Mouse (Mus musculus): ENCODE measurements around the gene Gm17019. TPM values are rescaled to one million over a fixed set of nuclear protein-coding genes. Genes with fewer than 3 reads are reported as not detected.
"Not testable (repeated sequence)": the region's sequence is repeated elsewhere in the genome, so short reads cannot be mapped to it uniquely, and the experiment has no call there.

The Gm17019 gene
- polyA plus RNA-seq, 1 experiment = not detected

- not testable (repeated sequence) for H3K36me3 ChIP-seq (replicated peaks; ENCODE audit: low read length); H3K4me3 ChIP-seq (replicated peaks); H3K9me3 ChIP-seq; H3K4me1 ChIP-seq; H3K27me3 ChIP-seq (replicated peaks)
Measured at GRCm38 (mm10) chr5:15005584-15005983, 27.2 kb downstream of the Gm17019 start.

GRCm38 (mm10) chr5:15004569-15005562 lies 27.9 kb downstream of the Gm17019 start:
- H3K27me3 ChIP-seq (replicated peaks); H3K4me3 ChIP-seq (replicated peaks); H3K4me1 ChIP-seq; H3K9me3 ChIP-seq; H3K36me3 ChIP-seq (replicated peaks; ENCODE audit: low read length): not testable (repeated sequence)

- not testable (repeated sequence) for H3K4me3 ChIP-seq (replicated peaks); H3K4me1 ChIP-seq; H3K27me3 ChIP-seq (replicated peaks); H3K36me3 ChIP-seq (replicated peaks; ENCODE audit: low read length)
- H3K9me3 ChIP-seq = peaks cover 11% of the 10 kb centered on the region
Measured at GRCm38 (mm10) chr5:14998077-14998476, 34.7 kb downstream of the Gm17019 start.

GRCm38 (mm10) chr5:14997556-14997955 lies 35.2 kb downstream of the Gm17019 start:
- H3K4me1 ChIP-seq = not testable (repeated sequence)

GRCm38 (mm10) chr5:14996670-14997249 lies 36.0 kb downstream of the Gm17019 start:
- not testable (repeated sequence) for H3K36me3 ChIP-seq (replicated peaks; ENCODE audit: low read length)

More at GRCm38 (mm10) chr5:14997556-14997955, 35.2 kb downstream of the Gm17019 start:
- not testable (repeated sequence) for H3K4me3 ChIP-seq (replicated peaks); H3K27me3 ChIP-seq (replicated peaks); H3K36me3 ChIP-seq (replicated peaks; ENCODE audit: low read length); H3K9me3 ChIP-seq

GRCm38 (mm10) chr5:14994124-14994523 lies 38.7 kb downstream of the Gm17019 start:
- not testable (repeated sequence) for H3K36me3 ChIP-seq (replicated peaks; ENCODE audit: low read length); H3K4me3 ChIP-seq (replicated peaks); H3K9me3 ChIP-seq; H3K27me3 ChIP-seq (replicated peaks); H3K4me1 ChIP-seq

More at GRCm38 (mm10) chr5:14996670-14997249, 36.0 kb downstream of the Gm17019 start:
- not testable (repeated sequence) for H3K4me1 ChIP-seq; H3K9me3 ChIP-seq; H3K27me3 ChIP-seq (replicated peaks); H3K4me3 ChIP-seq (replicated peaks)

GRCm38 (mm10) chr5:14990375-14991158 lies 42.2 kb downstream of the Gm17019 start:
- not testable (repeated sequence) for H3K4me1 ChIP-seq; H3K9me3 ChIP-seq; H3K4me3 ChIP-seq (replicated peaks); H3K27me3 ChIP-seq (replicated peaks); H3K36me3 ChIP-seq (replicated peaks; ENCODE audit: low read length)

- not testable (repeated sequence) for H3K4me3 ChIP-seq (replicated peaks); H3K27me3 ChIP-seq (replicated peaks); H3K4me1 ChIP-seq; H3K36me3 ChIP-seq (replicated peaks; ENCODE audit: low read length); H3K9me3 ChIP-seq
Measured at GRCm38 (mm10) chr5:14986649-14987387, 46.0 kb downstream of the Gm17019 start.

Other genes with a start within 250 kb of the Gm17019 start
- gene Gm9758, start 118.1 kb downstream of the Gm17019 start, polyA plus RNA-seq (2012; ENCODE audit: insufficient read depth, low replicate concordance) = not detected in 2 replicates
- gene Speer4e, start 94.6 kb downstream of the Gm17019 start, polyA plus RNA-seq (2012; ENCODE audit: insufficient read depth, low replicate concordance) = 0.20 TPM in 1 of 2 replicates, not detected in the other
- gene Gm10354, start 54.1 kb downstream of the Gm17019 start, polyA plus RNA-seq (2012; ENCODE audit: insufficient read depth, low replicate concordance) = not detected in 2 replicates

All from megakaryocyte, embryonic 14.5 days (primary cell).